Mouse (Mus musculus): Measurements from ENCODE around the gene Aldh8a1.
A peak's percentile ranks its signal among the peaks of the same experiment; 100 is the strongest.

Aldh8a1 gene

GRCm38 (mm10) chr10:21376682-21377473 lies at the start of gene Aldh8a1:
Gene Aldh8a1, plus strand, starts transcription at chr10:21377291.
- DNase-seq: peak; percentile 75 to 83

DNA sequence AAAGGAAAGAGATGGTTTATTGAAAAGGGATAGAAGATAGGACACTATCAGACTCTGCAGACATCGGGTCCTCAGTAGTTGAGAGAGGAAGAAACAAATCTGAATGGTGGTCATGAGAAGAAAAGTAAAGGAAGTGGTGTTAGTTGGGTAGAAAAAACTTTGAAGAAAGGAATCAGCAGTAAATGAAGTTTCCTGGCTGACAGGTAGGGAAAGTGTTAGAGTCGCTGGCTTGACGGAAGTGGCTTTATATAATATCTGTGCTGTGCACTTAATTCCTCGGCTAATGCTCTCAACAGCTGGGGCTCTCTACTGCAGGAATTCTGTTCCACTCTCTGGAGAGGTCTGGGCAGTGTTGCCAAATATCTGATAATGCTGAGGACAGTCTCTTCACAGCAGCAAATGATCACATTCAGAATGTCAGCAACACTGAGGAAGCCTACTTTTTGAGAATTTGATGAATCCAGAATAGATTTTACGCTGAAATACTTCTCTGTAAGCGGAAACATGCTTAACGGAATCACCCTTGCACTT lies 49.4 kb upstream of the Aldh8a1 start:
- no peak for DNase-seq

DNA sequence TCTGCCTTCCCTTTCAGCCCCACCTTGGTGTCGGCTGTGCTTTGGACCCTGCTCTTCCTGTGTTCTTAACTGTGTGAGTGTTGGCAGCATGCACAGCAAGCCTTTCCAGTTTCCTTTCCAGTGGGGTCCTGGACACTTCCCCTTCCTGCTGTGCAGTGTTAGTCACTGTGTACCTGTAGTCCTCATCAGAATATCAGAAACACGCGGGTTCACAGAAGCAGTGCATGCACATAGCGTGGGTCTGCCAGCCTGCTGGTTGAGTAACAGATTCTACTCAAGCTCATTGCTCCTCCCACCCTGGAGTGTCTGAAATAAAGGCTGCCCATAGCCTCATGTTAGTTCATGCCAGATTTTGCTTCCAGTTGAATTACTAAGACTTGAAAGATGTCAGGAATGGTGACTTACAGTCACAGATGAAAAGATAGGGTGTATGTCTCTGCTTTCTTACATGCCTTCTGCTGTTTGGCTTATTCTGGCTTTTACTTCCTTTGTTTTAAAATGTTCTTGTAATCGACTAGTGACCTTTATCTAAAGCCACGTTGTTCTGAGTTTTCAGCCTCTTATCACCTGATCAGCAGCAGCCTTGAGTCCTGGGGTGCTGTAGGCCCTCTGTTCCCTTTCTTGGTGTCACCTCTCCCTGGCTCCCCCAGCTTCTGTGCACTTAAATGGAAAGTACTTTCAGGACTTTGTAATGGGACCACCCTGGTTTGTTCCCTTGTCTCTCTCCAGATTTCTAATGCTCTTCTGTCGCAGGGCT lies 42.6 kb upstream of the Aldh8a1 start:
- DNase-seq: no peak

DNA sequence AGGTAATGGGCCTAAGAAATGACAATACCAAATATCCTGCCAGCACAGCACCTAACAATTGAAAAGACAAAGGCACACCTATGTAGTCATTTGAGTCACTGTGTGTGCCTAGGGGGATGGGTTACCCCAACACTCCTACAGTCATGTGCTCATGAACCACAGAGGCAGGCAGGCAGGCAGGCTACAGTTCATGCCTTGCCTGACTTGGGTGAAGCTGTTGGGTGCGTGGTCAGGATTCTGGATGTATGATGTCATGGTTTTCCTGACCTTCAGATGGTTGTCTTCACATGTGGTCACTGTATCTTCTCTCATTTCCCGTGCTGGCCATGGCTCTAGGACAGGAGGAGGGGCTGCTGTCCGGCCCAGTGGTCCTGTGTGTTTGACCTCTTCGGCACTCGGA lies 41.6 kb upstream of the Aldh8a1 start:
- no peak for DNase-seq

DNA sequence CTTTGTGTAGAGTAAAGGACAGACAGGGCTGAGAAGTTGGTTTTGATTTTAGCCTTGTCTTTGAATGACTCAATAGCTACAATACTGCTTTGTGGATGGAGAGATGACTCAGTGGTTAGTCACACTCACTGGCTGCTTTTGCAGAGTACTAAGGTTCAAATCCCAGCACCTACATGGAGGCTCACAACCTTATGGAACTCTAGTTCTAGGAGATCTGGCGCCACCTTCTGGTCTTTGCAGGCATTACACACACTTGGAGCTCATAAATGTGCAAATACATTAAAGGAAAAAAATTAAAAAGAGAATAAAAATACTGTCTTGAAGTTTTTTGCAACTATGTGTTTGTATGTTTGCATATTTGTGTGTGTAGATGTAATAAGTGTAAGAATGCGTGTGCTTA lies 39.9 kb upstream of the Aldh8a1 start:
- DNase-seq: peak in 1 of 2 experiments; percentile 67

DNA sequence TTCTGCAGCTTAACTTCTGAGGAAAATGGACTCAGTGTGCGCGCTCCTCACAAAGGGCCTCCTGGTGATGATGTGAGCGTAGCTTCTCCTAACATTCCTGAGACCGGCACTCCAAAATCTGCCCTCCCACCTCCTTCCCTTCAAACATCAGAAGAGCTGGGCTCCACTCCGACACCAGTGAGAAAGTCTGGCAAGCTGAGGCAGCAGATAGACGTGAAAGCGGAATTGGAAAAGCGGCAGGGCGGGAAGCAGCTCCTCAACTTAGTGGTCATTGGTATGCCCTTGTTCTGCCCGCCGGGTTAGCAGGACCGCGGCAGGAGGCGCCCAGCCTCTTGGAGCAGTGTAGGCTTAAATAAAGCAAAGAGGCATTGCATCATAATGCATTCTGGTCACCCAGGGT lies 35.4 kb upstream of the Aldh8a1 start:
- no peak for DNase-seq

DNA sequence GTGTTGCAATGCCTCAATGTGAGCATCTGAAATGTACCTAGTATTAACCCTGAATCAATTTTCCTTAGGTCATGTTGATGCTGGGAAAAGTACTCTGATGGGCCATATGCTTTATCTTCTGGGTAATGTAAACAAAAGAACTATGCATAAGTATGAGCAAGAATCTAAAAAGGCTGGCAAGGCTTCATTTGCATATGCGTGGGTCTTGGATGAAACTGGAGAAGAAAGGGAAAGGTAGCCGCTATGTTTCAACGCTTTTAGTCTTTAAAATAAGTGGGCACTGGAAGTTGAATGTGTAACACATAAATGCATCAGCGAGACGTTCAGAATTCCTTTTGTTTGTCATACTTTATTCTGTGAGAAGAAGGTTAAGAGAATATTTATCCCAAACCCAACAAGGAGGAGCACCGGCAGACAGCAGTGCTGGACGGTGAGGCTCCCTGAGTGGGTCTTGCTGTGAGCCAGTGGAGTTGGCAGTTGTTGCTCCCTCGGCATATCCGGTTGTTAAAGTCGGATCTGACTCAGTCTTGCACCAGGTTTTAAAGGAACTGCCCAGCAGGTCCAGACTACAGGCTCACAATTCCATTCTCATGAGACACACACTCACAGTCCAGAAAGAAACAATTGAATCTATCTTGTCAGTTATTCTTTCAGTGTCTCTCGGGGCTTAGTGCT lies 34.6 kb upstream of the Aldh8a1 start:
- no peak for DNase-seq

DNA sequence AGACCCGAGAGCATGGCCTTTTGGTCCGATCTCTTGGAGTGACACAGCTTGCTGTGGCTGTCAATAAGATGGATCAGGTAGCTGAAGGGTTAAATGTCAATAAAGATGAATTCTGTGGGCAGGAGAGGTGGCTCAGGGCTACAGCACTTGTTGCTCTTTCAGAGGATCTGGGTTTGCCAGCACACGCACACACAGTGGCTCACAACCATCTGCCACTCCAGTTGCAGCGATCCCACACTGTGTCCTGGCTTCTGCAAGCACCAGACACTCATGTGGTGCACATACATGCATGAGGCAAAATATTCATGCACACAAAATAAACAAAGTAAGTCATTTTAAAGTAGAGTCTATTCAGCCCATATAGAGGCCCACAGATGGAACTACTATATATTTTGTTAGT lies 29.8 kb upstream of the Aldh8a1 start:
- no peak for DNase-seq

DNA sequence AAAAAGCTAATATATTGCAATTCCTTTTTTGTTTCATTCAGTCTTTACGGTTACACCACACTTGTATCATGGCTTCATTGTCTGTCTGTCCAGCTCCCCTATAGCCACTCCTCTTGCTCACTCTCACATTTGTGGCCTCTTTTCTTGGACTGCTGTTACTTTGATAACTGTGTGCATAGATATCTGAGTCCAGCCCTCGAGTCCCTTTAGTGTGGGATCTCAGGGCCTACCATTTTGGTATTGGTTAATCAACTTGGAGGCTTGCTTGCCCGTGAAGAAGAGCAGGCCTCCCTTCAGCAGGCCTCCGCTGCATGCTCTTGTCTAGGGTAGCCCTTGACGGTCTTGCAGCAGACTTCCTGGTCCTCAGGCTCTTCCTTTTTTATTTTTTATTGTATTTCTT lies 27.6 kb upstream of the Aldh8a1 start:
- no peak for DNase-seq

- no peak for DNase-seq
Observed at GRCm38 (mm10) chr10:21349946-21350345, 27.1 kb upstream of the Aldh8a1 start.

DNA sequence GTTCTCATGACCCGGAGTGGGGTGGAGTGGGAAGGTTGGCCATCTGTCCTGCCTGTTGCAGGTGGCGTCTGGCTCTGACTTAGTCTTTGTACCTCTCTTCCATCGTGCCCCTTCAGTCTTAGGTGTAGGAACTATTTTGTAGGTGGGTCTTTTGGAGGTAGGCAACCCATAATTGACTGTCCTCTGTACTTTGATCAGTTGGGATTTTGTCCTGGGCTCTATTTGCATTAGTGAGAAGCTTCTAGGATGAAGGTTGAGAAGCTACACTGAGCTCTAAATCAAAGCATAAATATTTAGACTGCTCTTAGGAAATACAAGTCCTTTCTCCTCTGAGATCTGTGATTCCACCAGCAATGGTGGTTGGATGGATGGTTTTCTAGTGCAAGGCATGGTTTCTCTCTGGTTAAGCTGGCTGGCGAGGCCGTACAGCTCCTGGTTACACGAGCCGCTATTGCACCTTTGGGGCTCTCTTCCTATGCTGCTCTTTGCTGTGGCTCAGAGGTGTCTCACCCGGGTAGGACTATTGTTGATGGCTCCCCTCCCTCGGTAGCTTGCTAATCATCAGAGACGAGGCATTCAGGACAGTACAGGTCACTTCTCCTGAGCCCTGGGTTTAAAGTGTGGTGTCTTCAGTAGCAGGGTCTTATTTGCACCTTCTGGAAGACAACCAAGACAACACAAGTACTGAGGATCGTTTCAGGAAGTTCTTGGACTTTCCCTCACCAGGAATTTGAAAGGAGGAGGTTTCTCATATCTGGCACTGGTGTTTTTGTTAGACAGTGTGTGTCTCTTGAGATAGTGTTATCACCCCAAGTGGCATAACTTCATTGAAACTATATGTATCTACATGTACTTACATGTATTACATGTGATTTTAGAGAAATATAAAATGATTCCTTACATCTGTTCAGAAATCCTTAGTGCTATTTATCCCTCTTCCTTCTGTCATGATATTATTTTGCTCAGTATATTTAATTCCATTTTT lies 26.3 kb upstream of the Aldh8a1 start:
- no peak for DNase-seq

DNA sequence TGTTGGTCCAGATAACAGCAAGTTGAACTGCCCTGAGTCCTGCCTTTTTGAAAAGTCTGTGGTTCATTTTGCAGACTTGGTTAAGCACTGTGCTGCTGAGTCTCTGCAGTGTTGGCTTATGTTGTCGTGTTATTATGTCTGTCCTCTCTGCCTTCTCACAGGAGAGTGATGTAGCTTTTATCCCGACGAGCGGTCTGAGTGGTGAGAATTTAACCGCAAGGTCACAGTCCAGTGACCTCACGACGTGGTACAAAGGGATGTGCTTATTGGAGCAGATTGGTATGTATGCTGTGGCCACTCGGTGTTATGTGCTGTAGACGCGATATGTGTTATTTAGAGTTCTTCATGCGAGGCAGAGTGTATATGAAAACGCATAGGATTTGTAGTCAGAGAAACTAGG lies 25.3 kb upstream of the Aldh8a1 start:
- DNase-seq: peak in 1 of 2 experiments; percentile 24

GRCm38 (mm10) chr10:21353890-21354289 lies 23.2 kb upstream of the Aldh8a1 start:
- DNase-seq: no peak

DNA sequence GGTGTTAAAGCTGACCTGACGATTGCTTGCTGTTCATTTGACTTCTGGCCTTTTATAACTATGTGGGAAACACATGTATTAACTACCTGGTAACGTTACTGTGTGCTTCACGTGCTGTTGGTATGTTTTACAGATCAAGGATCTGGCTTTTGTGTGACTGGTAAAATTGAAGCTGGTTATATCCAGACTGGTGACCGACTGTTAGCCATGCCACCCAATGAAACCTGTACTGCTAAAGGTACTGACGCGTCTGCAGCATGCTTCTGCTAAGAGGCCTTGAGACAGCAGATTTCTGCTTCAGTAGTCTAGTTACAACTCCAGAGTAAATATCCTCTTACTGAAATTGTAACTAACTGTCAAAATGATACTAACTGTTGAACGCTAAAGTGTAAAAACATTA lies 22.6 kb upstream of the Aldh8a1 start:
- no peak for DNase-seq

GRCm38 (mm10) chr10:21357986-21358385 lies 19.1 kb upstream of the Aldh8a1 start:
- DNase-seq: no peak

DNA sequence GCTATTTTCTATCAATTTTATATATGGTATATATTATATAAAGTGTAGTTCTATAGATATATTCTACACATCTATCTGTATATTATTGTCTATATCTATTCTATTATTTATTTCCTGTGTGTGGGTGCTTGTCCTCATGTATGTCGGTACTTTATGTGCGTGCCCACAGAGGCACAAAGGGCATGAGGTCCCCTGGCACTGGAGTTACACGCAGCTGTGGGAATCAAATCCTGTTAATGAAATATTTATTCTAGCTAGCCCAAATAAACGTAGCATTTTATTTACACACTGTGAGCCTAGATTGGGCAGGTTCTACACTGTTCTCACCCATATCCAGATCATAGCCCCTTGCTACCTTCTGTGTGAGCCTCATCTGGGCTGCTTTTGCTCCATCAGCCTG lies 18.0 kb upstream of the Aldh8a1 start:
- no peak for DNase-seq

DNA sequence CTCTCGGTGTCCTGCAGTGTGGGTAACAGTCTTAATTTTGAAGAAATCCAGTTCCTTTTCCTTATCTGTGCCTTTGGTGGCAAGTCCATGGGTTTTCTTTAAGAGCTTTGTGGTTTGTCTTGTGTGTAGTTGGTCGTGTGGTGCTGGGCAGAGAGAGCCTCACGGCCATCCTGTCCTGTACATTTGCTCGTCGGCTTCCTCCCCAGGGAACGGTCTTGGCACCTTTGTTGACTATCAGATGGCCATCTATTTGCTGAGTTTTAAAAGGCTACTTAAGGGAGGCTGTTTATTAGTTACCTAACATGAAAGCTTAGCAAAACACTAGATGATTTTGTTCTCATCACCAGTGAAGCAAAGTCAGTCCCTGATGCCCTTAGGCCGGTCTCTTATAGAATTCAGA lies 15.2 kb upstream of the Aldh8a1 start:
- DNase-seq: no peak

- DNase-seq: no peak
Observed at GRCm38 (mm10) chr10:21363297-21363696, 13.8 kb upstream of the Aldh8a1 start.

- DNase-seq: no peak
Observed at GRCm38 (mm10) chr10:21364946-21365345, 12.1 kb upstream of the Aldh8a1 start.

GRCm38 (mm10) chr10:21365897-21366296 lies 11.2 kb upstream of the Aldh8a1 start:
- no peak for DNase-seq

DNA sequence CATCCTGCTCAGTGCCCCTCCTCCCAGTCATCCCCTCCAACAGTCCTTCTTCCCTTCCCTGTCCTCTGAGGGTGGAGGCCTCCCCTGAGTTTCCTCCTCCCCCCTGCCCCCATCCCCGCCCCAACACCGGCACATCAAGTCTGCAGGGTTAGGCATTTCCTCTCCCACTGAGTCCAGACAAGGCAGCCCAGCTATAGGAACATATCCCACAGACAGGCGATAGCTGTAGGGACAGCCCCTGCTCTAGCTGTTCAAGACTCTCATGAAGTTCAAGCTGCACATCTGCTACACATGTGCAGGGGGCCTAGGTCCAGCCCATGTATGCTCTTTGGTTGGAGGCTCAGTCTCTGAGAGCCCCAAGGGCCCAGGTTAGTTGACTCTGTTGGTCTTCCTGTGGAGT lies 10.6 kb upstream of the Aldh8a1 start:
- no peak for DNase-seq

GRCm38 (mm10) chr10:21367481-21367880 lies 9.6 kb upstream of the Aldh8a1 start:
- DNase-seq: no peak
